Mouse (Mus musculus) spleen, adult 12 weeks (tissue): ENCODE measurements around the gene Rap1gap2.
"Not testable (repeated sequence)": the region's sequence is repeated elsewhere in the genome, so short reads cannot be mapped to it uniquely, and the experiment has no call there.

Experiments
- DNase-seq: peaks from one replicate; pipeline ENCODE4 v3.0.0; 2022; ENCODE audit warnings: low spot score

Rap1gap2 gene

DNA sequence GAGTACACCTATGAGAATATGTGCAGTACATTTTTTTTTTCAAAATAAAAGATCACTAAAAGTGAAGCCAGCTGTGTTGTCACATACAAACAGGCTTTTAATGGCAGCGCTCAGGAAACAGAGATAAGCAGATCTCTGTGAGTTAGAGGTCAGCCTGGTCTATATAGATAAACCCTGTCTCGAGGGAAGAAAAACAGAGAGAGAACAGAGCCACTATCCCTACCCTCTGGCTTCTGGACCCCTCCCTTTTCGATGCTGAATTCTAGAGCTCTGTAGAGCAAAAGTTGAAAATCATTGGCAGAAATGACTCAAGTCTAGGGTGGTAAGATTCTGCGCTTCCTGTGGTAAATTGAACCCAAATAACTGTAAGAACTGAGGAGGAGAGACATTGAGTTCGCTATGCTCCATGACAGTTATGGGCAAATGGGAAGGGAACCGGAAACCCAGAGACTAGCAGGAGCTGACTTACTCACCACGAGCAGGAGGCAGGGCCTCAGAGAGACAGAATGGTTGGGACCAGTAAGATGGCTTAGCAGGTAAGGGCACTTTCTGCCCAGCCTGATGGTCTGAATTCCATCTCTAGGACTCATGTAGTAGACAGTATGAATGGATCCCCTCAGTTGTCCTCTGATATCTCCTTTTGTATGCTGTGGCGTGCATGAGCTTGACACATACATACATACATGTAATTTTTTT is 11.4 kb upstream of the Rap1gap2 start:
- DNase-seq: no peak

DNA sequence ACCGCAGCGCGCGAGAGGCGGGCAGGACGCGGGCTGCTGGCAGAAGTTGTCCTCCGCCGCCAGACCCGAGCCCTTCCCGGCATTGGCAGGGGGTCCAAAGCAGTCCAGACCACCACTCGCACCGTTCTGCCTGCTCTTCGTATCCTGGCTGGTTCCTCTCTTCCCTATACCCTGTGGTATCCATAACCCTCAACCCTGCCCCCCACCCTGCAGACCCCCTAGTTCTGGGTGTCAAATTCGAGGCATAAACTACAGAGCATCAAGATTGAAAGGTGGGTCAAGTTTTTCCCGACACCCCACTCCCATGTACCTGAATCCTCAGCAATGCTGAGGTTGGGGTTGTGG is 9.2 kb upstream of the Rap1gap2 start:
- no peak for DNase-seq

DNA sequence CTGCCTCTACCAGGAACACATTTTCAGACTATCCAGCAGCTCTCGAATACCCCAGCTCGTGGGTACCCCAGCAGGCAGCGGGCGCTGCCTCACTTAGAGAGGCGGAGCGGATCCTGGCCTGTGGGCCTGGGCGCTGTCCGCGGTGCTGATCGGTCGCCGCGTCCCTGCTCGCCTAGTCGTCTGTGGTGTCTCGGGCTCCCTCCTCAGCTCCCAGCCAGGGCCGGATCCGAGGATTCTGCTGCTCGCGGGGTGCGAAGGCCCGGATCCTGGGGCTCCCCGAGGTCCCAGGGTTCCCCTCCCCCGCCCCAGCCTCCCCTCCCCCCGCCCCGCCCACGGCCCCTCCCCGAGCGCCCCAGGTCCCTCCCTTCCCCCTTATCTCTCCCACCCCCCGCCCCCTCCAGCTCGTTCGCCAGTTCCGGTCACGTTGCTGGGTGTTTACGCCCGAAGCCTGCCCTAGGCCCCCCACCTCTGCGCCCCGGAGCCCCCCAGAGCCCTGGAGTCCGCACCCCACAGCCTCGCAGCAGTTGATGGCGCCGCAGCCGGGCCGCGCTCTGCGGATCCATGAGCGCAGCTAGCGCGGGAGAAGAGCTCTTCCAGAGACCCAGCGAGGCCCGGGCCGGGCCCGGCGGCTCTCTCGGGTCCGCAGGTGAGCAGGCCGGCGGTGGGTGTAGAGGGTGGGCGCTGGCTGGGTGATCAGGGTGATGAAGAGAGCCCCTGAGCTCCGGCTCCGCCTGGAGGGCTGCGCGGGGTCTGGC is 8.7 kb upstream of the Rap1gap2 start, which contains the start of gene Ccdc92b:
Gene Ccdc92b, plus strand, starts transcription at position 405 of the 755 bp plus-strand sequence.
- peak; percentile 64 for DNase-seq

DNA sequence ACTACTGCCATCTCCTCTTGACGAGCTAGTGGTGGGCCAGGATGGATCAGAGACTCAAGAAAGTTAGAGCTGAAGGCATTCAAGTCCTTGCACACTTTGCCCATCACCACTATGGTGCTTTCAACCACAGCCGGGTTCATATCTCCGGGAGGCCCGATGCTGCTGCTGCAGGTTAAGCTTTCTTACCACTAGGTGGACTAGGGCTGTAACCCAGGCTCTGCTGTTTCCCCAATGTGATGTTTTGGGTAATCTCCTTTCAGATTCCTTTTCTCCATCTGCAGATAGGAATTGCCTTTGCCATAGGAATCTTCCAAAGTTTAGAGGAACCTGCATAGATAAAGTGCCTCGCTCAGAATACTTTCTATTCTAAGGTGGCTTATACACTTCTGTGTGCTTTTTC is 4.9 kb upstream of the Rap1gap2 start:
- DNase-seq: no peak

DNA sequence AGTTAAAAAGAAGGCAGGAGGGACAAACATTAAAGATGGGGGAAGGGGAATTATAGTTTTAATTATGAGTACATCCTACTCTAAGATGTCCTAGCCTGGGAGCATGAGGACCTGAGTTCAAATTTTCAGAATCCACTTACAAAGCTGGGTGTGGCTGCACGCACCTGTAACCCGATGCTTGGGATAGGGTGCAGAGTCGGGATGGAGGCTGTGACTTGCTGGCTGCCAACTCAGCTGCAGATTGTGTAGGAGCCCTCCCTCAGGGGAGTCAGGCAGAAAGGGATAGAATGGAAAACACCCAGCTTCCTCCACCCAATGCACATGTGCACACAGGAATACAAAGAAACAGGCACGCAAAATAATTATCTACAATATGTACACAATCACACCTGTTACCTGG is 2.7 kb upstream of the Rap1gap2 start:
- no peak for DNase-seq

DNA sequence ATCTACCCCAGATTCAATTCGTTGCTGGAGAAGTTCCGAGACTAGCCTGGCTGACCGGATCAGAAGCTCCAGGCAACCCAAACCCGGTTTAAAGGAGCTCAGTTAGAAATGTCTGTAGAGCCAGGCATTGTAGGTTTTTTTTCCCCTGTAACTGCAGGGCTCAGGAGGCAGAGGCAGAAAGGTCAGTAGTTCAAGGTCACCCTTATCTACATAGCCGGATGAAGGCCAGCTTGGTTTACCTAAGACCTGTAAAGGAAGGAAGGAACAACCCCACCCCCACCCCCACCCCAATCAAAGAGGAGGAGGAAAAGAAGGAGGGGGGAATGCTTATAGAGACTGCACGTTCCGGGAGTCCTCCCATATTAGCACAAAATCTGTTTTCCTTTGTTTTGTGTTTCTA is 722 bp upstream of the Rap1gap2 start:
- no peak for DNase-seq

DNA sequence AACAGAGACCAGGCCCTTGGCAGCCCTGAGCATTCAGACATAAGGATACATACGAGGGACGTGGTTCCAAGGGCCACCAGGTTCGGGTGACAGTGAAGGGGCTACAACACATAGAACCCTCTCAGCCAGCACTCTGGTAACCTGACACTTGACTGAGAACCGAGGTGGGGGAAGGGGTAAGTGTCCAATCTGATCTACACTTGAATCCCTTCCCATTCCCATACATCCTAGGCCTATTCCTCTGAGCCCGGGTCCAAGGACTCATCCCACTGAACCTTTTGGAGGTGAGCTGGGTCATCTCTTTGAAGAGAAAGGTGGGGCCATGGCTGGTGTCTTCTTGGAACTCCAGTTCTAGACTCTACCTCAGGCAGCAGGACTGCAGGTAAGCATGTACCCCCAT is 647 bp downstream of the Rap1gap2 start:
- no peak for DNase-seq

DNA sequence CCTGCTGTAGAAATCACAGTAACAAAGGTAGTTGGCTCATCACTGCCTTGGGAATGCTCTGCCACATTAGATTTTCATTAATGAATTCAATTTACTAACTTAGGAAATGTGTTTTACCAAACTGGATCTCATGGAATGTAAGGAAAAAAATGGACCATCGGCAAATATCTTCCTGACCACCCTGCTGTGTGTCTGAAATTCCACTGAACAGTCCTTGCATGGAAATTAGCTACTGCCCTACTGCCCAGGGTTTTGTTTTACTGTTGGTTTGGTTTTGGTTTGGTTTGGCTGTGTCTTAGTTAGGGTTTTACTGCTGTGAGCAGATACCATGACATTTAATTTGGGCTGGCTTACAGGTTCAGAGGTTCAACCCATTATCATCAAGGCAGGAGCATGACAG is 8.4 kb downstream of the Rap1gap2 start:
- DNase-seq: no peak

DNA sequence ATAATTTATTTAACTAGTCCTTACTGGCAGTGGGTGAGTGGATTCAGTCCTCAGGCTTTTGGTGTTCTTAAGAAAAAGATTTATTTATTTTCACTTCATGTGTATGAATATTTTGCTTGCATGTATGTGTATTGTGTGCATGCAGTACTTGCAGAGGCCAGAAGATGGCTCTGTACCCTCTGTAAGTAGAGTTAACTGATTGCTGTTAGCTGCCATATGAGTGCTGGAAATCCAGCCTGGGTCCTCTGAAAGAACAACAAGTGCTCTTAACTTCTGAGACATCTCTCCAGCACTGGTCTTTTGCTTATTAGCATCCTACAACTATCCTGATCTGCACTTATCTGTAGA is 12.8 kb downstream of the Rap1gap2 start:
- DNase-seq: no peak

DNA sequence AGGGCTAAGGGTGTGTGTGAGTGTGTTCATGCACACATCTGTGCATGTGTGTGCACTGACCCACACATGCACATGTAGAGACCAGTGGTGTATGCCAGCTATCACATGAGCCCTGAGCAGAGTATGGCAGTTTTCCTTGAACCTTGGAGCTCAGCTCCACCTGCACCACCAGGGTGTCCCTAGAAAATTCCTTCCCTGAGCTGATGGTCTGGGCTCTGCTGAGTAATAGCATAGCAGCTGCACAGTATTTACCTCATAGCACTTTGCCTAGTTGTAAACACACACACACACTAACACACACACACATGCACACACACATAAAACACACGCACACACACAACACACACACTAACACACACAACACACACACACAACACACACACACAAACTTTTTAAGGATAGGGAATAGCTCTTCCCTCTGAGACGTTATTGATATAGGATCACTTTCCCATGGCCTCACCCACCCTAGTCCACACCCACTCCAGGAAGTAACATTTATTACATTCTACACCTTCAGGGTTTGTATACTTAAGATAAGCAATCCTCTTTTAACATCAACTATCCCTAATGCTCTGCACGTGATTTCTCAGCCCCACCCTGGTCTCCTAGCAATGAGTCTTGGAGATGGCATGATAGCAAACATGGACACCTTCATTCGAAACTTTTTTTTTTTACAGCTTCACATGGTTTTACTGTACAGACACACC is 13.3 kb downstream of the Rap1gap2 start:
- DNase-seq: no peak

DNA sequence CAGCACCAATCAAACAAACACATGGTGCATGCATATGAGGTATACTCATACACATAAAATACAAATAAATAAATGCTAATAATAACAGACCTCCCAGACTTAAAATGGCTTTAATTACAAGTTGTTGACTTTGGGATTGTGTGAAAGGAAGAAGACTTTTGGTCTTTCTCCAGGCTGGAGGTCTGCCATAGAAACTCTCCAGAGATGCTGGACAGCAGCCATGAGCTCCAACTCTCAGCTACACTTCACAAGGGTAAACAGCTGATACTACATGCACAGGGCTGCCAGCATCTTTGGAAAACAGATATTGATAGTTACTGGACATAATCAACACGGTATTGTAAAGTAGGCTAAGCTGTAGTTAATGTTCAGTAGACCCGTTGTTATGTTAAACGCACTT is 18.5 kb downstream of the Rap1gap2 start:
- DNase-seq: no peak

DNA sequence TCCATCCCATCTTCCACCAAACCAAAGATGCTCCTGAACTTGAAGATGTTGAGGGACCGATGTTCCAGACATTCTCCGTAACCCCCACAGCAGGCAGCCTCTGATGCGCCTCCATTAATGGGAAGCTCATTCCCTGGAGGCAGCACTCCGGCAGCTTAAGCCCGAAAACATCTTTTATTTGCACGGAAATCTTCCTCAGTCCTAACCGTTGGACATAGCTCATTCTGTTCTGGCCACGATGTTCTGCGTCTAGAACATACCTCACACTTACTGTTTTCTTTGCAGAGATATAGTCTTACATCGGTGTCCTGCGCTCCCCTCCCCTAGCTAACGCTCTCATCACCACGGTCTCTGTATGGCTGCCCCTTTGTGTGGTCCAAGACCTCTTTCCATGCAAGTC is 20.0 kb downstream of the Rap1gap2 start:
- no peak for DNase-seq

DNA sequence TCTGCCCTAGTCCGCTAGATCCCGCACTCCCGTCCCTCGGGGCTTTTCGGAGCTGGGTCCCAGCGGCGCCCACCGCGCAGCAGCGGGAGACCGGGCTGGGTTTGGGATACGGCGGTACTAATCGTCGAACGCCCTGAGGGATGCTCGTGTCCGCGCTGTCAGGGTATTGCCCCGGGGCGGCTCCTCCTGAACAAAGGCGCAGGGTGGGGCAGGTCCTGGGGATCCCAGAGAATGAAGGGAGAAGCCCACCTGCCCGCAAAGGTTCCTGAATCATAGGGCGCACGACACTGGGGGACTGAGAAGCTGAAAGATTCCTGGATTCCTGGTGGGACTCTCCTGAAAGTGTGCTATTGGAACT is 20.5 kb downstream of the Rap1gap2 start:
- no peak for DNase-seq

DNA sequence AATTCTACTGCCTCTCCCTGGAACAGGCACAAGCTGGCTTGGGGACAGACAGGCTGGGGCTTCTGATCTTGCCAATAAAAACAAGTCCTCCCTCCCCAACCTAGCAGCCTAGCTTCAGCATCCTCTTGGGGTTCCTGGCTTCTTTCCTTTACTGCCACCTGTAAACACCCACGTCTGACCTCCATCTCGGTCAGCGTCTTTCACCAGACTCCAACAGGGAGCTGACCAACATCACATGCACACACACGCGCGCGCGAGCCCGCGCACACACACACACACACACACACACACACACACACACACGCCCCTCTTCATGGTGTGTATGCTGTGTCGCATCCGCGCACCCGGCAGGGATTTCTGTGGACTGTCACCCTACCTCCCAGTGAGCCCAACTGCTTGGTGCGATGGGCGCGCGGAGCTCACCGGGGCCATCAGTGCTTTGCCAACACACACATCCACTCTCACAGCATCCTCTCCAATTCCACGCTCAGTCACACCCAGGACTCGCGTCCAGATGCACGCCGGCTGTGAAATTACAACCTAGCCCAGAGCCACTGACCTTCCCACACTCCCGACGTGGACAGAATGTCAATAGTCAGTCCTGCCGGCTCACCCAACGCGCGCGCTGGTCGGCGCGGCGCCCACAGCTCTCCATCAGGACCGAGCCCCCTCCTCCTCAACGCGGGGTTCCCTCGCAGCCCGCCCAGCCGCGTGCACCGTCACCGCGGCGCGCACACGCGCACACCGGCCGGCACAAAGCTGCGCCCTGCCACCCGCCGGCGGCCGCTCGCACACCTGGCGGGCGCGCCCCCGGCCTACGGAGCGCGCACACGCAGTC is 21.1 kb downstream of the Rap1gap2 start:
- DNase-seq: no peak

DNA sequence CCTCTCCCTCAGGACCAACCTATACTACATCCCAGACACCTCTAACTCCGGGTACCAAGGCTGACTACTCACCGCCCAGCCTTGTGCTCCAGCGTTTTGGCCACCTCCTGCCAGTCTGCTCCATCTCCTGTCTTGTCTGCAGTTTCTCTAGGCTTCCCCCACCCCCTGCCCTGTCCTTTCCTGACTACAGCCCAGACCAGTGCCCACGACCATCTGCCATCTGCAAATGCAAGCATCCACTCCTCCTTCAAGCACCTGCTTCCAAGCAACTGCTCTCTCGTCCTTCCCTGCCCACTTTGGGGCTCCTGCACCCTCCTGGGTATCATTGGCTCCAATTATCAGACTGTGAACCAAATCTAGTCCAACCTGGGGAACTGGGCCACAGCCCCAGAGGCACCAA is 24.3 kb downstream of the Rap1gap2 start:
- no peak for DNase-seq

DNA sequence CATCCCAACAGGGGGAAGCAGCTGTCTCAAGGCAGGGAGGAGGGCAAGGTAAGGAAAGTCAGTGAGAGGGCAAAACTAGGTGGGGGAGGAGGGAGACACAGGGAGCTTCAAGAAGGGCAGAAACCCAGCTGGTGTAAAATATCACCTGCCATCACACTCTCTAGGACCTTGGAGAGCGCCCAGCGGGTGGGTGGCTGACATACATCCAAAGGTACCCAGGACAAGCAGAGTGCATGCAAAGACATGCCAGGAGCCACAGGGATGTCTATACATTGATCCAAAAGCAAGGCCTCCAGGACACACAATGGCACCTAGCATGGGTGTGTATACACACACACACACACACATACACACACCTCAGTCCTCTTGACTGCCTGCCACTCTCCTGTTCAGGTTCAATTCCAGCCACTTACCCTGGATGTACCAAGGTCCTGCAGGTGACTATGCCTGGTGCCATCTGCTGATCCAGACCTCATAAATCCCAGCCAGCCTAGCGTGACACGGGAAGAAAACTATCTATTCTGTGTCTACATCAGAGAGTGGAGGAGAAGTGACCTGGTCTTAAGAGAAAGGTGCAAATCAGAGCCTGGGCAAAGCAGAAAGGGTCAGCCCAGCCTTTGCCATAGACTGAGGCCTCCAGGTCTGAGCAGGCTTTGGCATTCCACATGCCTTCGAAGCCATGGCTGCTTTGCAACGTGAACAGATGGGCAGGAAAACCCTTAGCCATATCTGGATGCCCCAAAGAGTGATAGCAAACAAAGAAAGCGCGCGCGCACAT is 25.6 kb downstream of the Rap1gap2 start:
- DNase-seq: no peak

DNA sequence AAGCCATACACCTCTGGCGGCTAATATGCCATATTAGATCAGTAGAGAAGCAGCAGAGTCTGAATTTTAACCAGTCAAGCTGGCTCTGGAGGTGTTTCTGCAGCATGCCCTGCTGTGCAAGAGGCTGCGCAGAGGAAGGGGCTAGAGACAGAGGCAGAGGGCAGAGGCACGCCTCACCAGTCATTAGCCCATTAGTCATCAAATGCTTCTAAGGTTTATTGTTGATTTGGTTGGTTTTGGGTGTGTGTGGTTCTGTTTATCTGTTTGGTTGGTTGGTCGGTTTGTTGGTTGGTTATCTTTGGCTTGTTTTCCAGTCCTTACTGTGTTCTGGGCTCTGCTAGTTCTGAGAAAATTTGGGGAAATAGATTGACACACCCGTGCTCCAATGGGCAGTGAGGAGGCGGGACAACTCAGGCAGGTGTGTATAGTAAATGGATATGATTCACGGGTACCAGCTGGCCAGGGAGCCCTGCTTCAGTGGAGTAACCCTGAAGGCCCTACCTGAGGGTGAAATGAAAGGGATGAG is 26.8 kb downstream of the Rap1gap2 start:
- no peak for DNase-seq

DNA sequence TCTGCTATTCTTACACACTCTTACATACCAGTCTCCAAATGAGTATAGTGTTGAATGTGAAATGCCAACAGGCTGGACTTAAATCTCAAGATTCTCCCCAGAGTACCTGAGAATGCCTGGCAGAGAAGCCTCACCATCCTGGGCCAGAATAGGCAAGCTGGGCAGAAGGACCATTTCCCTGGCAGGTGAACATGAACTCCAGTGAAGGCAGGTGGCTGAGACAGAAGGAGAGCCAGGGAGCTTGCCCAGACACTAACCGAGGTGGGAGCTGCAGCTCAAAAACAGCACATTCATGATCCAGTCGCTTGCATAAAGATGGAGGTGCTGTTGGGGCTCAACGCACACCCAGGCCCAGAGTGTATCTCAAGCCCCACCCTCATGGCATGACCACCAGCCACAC is 28.3 kb downstream of the Rap1gap2 start:
- DNase-seq: no peak

DNA sequence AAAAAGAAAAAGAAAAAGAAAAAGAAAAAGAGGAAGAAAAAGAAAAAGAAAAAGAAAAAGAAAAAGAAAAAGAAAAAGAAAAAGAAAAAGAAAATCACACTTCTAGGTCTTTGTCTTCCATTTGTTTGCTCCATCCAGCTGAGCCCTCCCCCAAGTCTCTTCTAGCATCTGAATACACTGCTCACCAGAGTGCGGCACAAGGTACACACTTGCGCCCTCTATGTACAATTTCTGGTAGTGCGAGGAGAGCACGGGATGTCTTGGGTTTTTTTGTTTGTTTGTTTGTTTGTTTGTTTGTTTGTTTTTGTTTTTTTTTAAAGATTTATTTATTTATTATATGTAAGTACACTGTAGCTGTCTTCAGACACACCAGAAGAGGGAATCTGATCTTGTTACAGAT is 29.4 kb downstream of the Rap1gap2 start:
- DNase-seq: not testable (repeated sequence)

DNA sequence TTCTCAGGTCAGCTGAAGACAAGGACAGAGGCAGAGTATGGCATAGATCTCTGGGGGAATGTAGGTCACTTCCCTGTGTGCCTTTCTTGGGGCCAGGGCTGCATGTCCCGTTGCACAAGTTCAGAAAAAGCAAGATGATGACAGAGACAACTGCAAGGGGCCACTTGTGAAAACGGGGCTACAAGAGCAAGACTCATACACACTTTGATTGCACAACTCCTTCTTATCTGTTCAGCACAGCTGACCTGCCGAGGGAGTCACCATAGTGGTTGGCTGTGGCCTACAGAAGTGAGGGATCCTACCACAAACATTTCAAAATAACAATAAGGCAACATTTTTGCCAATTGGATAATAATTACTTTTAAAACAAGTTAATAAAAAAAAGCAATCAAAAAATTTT is 33.6 kb downstream of the Rap1gap2 start:
- peak; percentile 5 for DNase-seq

DNA sequence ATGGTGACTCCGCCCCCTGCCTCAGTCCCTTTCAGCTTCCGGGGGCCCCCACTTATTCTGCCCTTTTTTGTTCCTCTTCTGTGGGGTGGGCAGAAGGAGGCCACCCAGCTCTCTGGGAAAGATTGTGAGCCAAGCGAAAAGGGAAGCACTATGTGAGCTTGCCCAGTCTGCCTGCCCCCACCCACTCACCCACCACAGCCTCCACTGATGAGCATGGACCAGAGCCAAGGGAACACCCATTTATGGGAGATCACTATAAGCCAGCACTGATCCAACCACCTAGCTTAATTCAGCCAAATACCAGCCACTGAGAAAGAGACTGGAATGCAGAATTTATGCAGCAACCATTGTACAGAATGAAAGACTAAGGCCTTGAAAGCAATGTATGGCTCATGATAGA is 34.8 kb downstream of the Rap1gap2 start:
- DNase-seq: peak; percentile 21
